Mouse (Mus musculus) layer of hippocampus, adult 9-10 months (tissue): ENCODE measurements around the gene Gstt2.
A peak's percentile ranks its signal among the peaks of the same experiment; 100 is the strongest.

Experiments
- DNase-seq: peaks from one replicate; pipeline ENCODE4 v3.0.0; 2022; ENCODE audit warnings: low spot score

The Gstt2 gene

DNA sequence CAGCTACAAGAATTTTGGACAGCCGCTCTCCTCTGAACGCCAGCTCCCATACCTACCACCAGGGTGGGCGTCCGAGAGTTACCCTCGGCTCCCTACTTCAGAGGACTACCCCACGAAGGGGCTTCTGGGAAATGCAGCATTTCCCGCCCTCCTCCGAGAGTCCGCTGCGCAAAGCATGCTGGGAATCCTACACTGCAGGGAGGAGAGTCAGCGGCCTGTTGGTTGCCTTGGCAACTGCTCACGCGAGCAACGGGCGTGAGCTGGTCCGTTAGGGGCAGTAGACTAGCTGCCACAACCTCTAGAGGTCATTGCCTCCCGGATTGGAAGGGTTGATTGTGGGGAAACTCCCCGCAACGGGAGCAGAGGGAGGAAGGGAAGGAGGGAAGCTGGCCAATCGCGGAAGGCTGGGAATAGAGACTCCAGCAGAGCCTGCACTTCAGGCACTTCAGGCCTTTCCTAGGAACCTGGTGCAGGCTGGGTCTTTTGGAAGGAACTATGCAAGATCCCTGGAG, at the start of gene Gstt2:
Gstt2 (minus strand) TSS at position 177 of the 512 bp plus-strand sequence.
- peak; percentile 83 for DNase-seq

DNA sequence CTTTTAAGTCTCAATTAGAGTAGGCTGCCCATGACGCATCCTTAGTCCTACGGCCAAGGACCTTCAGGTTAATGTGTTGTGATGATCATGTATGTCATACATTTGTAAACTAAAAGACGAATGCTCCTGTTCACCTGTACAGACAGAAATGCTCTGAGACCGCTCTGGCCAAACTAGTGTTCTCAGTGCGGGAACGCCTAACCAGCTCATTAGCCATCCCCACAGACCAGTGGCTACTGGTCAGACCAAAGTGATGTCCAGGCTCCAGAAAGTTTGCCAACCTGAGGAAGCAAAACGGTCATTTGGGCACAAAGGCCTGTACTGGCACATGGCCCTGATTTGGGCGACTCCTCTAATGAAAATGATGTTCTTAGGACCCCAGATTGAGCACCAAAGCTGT, 47.5 kb upstream of the Gstt2 start:
- no peak for DNase-seq

DNA sequence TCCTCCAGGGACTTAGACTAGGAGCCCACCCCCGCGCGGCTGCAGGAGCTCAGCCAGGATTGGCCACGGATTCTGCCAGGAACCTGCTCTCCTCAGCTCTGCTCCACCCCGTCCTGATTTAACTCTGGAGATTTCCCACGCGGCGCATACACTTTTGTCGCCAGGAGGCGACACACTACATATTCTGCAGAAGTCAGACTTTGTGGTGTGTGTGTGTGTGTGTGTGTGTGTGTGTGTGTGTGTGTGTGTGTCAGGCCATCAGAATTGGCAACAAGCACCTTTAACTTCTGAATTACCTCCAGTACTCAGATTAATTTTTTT, 46.0 kb upstream of the Gstt2 start:
- no peak for DNase-seq

DNA sequence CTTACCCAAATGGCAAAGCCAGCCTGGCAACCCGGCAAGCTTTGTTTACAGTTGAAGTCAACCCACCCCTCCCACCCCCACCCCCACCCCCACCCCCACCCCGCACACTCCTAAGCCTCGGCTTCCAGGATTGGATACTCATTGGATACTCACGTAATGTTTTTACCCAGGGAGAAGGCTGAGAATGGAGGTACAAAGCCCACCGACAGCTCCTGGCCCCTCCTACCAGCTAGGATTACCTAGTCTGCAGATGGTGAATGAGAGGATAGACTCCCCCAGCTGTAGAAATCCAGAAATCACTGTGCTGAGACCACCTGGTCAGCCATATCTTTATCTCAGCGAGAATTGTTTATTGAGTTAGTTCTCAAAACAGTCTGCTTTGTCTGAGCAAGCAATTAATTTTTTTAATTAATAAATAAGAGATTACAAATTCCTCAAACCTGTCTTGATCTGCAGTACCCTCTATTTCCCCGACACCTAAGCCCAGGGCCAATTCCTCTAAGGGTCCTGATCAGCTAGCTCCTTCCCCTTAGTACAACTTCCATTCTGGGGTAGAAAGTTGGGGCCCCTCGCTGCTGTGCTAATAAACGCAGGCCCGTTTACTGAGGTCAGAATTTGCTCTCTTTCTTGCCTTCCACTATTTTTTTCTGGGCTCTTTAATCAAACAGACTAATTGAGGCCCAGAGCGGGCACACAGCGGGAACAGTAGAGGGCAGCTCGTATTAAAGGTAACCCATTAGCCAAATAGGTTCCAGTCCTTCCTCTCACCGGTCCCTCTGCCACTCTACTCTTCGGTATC, 45.4 kb upstream of the Gstt2 start:
- DNase-seq: no peak

DNA sequence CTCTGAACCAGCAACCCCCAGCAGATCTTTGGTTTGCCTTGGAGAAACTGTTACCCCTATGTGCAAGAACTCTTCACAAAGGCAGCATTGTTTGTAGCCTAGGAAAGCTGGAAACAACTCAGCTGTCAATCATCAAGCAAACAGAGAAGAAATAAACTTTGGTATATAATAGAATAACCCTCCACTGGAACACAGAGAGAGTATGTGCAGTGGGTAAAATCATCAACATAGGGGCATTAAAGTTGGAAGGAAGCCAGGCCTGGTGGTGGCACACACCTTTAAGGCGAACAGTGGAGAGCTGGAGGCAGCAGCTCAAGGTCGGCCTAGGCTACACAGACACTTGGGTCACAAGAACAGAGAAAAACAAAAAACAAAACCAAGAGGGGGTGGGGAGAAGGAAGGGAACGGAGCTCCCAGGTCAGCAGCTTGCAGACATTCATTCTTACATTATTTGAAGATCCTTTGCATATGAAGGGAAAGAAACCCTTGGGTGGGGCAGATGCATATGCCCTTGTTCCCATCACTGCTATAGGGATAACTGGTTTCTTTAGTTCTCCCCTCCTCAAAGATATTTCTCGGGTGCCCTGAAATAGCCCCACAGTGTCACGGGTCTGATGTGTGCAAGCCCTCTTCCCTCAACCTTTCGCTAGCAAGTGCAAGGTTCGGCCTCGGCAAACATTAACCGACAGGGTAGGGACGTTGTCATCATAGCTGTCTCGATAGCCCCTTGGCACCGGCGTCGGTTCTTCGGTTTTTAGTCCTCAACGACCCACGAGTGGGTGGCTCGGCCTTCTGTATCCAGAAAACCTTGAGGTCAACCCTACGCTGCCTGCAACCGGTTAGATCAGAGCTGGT, 44.6 kb upstream of the Gstt2 start:
- DNase-seq: no peak

DNA sequence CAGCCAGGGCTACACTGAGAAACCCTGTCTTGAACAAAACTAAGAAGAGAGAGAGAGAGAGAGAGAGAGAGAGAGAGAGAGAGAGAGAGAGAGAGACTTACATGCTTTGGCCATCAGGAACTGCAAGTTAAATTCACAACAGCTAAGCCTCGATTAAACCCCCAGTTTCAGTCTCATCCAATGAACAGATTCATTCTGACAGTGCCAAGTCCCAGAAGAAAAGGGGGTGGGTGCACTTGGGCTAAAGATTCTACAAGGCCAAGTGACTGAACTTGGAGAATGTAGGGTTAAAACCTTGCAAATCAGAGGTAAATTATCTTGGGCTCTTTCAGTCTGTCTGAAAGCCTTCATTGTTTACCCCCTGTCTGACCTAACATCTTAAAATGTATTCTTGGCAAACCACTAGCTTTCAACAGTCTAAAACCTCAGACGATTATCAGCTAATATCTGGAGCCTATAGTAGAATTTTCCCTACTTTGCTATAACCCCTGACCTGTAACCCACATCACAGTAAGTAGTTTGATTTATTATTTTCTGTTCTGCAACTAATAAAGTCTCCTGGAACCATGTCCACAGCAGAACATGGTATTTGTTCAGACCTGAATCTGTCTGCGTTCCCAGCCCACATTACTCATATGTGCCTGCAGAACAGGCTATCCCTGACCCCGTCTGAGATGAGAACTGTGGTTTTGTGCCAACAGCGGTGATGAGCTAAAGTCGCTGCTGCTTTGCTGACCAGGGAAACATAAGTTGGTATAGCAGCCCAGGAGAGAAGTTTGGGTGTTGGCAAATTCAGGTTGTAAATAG, 43.8 kb upstream of the Gstt2 start:
- DNase-seq: no peak

DNA sequence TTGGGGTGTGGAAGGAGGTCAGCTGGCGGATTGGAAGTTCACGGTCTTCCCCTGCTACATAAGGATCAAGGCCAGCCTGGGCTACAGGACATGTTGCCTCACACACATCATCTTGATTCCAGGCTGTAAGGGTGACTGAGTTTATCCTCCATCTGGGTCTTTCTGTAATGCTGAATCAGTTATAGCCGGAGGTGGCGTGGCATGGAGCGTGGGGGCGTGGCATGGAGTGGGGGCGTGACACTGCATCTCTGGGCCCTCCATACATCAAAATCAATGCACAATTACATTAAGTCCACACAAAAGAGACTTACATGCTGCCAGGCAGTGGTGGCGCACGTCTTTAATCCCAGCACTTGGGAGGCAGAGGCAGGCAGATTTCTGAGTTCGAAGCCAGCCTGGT, 43.1 kb upstream of the Gstt2 start:
- DNase-seq: no peak

DNA sequence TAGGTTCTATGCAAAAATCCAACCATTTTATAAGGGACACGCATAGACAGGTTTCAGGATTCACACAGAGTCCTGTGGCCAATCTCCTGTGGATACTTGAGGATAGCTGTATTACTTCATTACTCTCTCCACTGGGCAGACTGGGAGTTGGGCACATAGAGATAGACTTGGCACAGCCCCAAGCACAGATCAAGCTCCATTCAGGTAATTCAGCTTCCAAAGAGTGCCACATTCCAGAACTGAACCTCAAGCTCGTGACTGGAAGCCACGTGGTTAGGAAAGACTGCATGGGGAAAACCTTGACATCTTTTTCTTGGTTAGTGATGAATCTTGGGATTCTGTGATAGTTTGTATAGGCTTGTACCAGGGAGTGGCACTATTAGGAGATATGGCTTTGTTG, 41.6 kb upstream of the Gstt2 start:
- no peak for DNase-seq

DNA sequence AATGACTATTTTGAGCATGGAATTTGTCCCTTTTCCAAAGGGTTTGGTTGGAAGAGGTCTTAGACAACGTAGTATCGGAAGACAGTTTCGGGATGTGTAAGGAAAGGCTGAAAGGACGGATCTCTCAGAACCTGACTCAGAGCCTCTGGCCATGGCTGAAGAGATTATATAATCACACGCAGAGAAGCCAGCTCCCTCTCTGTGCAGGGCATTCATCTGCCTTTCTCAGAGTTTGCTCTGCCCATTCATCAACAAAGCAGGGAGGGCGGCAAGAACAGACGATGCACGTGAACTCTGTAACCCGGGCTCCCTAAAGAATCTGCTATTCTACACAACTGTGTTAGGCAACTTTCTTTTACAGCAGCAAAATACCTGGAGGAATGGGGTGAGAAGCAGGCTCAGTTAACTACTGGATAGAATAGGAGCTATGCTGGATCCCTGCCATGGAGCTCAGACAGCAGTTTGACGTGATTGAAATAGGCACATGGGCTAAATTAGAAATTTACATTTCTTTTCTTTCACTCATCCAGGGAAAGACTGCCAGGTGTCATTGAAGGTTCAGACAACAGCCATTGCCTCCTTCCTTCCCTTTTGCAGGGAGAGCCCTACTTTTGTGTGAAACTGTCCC, 36.4 kb upstream of the Gstt2 start:
- DNase-seq: no peak

DNA sequence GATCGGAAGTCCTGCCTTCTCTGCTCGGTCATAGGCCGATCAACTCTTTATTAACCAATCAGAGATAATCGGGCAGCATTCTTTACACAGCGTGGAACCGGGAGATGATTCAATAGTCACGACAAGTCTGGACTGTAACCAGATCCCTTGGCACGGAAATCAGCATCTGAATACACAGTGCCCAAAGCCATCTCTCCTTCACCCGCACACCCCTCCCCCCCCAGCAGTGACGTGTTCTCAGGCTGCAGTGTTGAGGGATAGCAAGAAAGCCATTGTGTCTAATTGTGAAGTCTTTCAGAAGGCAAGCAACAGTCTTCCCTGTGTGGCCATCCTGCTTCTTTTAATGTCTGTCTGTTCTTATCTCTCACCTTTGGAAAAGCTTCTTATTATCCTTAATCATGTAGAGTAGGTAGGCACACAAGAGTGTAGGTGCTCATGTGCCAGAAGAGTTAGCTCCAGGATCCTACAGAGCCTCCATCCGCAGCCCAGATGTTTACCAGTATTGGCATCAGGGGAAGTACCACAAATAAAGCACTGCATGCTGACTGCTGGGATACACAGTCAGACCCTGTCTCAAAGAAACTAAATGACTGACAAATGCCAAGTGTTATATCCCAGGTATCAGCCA, 35.8 kb upstream of the Gstt2 start:
- peak; percentile 89 for DNase-seq

DNA sequence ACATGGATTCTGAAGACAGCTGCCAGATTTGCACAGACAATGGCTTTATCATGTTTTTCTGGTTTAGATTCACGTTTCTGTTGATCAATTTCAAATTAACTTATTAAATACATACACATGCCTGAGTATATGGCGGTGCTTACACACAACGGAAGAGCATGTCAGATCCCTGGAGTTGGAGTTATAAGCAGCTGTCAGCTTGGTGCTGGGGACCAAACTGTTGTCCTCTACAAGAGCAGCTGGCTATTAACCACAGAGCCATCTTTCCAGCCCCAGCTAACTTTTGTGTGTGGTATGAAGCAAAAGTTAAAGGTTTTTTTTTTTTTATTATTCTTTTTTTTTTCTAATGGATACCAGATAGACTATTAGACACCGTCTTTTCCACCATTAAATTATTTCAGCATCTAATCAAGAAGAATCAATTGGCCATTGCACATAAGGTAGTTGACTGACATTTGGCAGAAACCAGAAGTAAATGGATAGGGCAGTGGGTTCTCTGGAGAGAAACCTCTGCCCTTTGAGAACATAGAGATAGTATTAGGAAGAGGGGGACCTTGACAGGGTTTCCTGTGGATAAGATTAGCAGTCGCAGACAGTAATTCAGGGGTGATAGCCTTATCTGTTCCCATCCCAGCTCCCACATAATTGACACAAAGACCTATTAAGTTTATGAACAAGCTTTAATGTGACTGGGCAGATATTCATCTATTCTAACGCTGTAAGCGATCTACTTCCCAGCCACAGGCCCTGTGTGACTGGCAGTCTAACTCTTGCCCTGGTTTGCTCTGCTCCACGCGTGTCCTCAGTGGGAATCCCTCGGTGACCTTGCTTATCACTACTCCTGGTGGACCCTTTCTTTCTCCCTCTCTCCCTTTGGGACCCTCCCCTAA, 35.0 kb upstream of the Gstt2 start:
- DNase-seq: no peak

DNA sequence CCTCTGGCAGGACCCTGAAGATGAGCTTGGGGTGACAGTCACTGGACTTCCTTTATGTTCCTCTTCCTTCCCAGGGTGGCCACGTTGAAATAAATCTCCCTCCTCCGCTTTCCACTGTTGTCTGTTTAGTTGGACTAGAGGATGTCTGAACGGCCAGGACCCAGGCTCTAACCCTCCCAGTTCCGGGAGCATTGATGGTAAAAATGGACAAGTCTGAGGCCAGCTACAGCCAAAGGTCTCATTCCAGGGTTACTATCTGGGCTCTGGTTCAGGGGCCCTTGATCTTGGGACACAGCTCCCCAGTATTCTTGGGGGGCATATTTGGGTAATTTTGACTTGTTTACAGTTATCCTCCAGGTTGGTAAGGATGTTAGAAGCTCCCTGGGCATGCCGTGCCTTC, 24.4 kb upstream of the Gstt2 start:
- no peak for DNase-seq

DNA sequence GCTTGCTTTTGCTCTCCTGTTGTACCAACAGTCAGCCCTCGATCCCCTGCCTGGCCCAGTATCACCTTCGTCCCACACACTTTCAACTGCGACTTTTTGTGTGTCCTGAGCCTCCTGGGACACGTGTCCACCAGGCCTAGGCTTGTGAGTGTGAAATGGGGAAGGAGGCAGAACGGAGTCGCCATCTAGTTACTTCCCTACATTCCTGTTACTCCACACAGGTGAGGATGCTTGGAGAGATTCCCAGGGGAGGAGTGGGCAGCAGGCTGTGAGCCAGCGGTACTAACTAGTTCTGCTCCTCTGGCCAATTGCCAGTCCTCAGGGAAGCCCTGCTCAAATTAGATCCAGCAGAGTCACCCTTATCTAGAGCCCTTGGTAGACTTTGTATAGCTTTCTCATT, 23.5 kb upstream of the Gstt2 start:
- DNase-seq: no peak

DNA sequence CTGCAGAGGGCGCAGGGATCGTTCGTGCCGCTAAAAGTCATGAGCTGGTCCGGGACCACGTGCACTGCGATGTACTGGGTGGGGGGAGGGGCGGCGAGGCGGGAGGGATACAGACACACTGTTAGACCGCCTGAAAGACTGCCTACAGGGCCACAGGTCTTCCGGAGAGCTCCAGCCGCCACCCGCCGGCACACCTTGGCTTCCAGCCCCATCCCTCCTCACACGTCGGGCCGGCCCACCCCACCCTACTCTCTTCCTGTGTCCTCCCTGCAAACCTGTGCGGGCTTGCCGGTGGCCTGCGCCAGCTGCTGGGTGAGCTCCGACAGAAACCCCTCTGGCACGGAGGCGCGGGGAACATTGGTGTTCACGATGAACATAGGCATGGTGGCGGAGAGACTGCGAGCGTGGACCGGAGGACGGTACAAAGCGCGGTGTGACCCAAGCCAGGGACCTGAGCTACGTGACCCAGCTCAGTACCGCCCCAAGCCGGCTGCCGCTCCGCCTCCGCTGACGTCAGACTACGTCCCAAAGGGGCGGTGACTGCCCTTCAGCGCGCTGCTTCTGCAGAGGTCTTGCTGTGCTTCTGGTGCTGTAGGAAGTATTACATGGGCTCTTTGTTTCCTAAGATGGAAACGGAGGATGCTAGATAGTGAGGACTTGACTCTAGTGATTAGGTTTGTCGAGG, 22.7 kb upstream of the Gstt2 start, which contains the start of gene Mif:
Mif (minus strand) TSS at position 455 of the 685 bp plus-strand sequence.
- peak; percentile 48 for DNase-seq

DNA sequence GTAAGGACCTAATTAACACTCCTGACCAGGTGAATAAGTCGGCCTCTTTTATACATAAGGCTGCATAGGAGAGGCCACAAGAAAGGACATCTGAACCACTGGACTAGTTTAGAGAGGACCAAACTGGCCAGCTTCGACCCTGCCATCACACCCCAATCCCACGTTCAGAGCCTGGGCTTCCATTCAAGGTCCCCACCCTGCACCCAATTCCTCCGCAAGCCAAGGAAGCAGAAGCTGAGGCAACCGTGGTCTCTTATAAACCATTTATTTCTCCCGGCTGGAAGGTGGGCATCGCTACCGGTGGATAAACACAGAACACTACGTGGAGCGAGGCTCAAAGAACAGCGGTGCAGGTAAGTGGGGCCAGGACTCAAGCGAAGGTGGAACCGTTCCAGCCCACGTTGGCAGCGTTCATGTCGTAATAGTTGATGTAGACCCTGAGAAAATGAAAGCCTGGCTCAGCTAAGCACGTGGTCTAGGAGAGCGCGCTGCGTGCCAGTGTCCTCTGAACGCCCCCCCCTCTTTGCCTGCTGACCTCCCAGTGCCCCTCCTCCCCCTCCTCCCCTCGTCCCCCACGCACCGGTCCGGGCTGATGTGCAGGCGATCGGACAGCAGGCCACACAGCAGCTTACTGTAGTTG, 22.0 kb upstream of the Gstt2 start:
- DNase-seq: no peak

DNA sequence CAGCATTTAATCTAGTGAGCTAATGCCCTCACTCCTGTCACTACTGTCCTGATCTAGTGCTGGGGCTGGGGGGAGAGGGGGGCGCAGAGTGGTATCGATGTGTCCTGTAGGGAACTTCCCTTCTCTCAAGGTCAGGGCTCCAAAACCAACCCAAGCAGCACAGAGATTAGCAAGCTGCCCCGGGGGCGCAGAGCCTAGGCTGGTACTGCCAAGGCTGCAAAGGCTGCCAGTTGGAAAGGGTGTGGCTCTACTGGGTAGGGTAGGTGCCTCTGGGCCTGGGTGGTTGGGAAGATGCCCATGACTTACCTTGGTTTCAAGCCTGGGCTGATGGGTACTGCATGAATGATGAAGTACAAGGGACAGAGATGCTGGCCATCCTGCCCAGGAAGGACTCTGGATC, 20.4 kb upstream of the Gstt2 start:
- no peak for DNase-seq

DNA sequence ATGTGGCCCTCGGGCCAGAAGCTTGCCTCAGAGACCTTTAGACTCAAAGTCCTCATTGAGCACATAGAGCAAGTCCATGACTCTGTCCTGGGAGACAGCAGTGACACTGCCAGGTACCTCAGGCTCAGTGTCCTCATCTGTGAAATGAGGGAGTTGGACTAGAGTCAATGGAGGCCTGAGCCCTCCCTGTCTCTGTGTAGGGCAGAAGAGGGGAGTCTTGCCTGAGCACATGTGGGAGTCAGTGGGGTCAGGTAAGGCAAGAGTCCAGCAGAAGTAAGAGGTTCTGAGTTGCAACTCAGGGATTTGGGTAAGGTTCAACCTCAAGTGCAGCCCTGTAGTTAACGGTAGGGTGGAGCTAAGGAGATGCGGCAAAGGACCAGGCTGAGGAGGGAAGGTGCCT, 19.8 kb upstream of the Gstt2 start:
- no peak for DNase-seq

DNA sequence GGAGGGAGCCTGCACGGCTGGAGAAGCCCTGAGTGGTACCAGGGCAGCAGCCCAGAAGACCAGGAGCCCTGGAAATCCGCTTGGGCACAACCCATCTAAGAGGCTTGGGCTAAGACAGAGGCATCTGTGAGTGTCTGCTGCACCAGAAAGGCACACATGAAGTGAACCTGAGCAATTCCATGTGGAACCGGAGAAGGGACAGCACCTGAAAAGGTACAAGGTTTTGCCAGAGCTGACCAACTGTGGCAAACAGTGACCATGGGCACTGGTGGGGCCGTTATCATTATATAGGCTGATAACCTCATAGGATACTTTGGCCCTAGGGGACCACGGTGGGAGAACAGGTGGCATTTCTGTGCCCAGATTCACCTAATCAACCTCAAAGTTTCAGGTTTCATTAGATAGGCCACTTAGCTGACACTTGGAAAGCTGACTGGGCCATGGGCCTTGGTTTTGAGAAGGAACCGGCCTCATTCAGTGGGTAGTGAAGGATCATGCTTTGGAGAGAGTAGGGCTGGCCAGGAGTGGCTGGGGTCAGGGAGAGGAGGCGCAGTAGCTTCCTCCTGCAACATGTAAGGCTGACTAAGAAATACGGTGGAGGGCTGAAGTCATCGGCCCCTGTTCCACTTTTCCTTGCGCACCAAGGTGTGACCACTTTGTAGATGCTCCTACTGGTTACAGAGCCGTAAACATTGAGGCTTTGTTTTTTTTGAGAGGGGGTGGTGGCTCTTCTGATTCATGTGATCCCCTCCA, 19.1 kb upstream of the Gstt2 start:
- DNase-seq: no peak
